Mouse (Mus musculus): Measurements from ENCODE around the gene Ythdc1. TPM values are rescaled to one million over a fixed set of nuclear protein-coding genes. Genes with fewer than 3 reads are reported as not detected.
"Not testable (repeated sequence)": the region's sequence is repeated elsewhere in the genome, so short reads cannot be mapped to it uniquely, and the experiment has no call there.

Ythdc1 gene
- total RNA-seq (2021) = 10 to 100 TPM; 34.9 to 35.6 TPM
- long read RNA-seq, experiment 1, transcript Ythdc1-203 (17 exons, 3,269 nt) = major isoform, 5 of 20 reads
- long read RNA-seq, experiment 1, partial matches to known transcripts = 4 of 20 reads
- long read RNA-seq, experiment 1, other reads (novel, unspliced or antisense) = 6 of 20 reads
- long read RNA-seq, experiment 2, transcript Ythdc1-203 (17 exons, 3,269 nt) = major isoform, 7 of 24 reads
- long read RNA-seq, experiment 2, partial matches to known transcripts = 6 of 24 reads
- long read RNA-seq, experiment 2, other reads (novel, unspliced or antisense) = 9 of 24 reads

GRCm38 (mm10) chr5:86803962-86804940 is at the start of gene Ythdc1:
TSS of gene Ythdc1 (plus strand) at chr5:86804221.
- DNase-seq = peak; percentile 93 to 94
- intact Hi-C loops (cut with DNase I) = no loop called here

GRCm38 (mm10) chr5:86769015-86769658 is 34.9 kb upstream of the Ythdc1 start:
- no peak for DNase-seq
- intact Hi-C loops (cut with DNase I) = no loop called here

GRCm38 (mm10) chr5:86771010-86771409 is 33.0 kb upstream of the Ythdc1 start:
- no peak for DNase-seq
- intact Hi-C loops (cut with DNase I) = no loop called here

DNA sequence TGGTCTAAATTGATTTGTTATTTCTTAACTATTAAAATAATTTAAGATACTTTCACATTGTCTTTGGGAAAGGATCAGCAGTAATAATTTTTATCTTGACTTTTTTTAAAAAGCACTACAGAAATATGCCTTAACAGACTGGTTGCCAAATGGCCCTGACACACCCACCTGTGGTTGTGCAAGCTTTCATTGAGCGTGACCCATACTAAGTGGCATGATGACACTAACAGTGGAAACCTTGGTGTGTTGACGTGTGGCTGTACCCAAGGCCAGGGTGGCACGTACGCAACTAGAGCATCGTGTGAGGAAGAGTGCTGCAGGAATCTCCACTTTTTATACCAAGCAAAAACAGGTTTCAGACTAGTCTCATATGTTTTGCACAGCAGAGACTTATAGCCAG is 27.1 kb upstream of the Ythdc1 start:
- no peak for DNase-seq
- intact Hi-C loops (cut with DNase I) = no loop called here

- DNase-seq = no peak
- intact Hi-C loops (cut with DNase I) = no loop called here
Observed at GRCm38 (mm10) chr5:86778471-86778870, 25.6 kb upstream of the Ythdc1 start.

- intact Hi-C loops (cut with DNase I) = no loop called here
Observed at GRCm38 (mm10) chr5:86783059-86783458, 21.0 kb upstream of the Ythdc1 start.

DNA sequence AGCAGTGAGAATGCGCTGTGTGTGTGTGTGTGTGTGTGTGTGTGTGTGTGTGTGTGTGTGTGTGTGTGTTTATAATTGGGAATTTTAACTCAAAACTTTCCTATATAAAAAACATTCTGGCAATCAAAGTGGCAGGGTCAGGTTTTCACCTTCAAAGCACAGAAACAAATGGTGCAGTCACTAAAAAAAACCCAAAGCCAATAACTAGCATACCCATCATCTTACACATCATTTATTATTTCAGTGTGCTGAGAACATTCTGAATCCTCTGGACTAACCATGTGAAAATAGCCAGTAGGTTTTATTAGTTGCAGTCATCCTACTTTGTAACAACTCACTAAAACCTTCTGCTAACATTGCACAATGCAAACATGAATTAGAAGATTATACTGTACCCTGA is 19.8 kb upstream of the Ythdc1 start:
- intact Hi-C loops (cut with DNase I) = no loop called here

More at GRCm38 (mm10) chr5:86783059-86783458, 21.0 kb upstream of the Ythdc1 start:
- no peak for DNase-seq

DNA sequence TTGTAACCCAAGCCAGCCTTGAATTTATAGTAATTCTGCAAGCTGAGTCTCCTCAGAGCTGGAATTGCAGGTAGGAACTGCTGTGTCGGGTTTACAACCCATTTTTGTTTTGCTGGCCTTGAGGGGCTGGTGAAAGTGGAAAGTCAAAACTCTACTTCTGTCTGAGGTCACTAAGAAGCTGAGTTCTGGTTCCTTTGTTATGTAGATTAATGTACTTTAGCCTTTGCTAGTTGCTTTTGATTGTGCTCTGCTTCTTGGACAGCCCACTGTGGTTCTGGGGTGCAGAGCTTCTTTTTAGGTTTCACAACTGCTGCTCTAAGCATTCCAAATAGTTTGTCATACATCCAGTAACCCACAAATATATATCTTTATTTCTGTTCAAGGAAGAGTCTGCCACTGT is 17.2 kb upstream of the Ythdc1 start:
- intact Hi-C loops (cut with DNase I) = no loop called here
- no peak for DNase-seq

More for the DNA sequence above, 19.8 kb upstream of the Ythdc1 start:
- no peak for DNase-seq

DNA sequence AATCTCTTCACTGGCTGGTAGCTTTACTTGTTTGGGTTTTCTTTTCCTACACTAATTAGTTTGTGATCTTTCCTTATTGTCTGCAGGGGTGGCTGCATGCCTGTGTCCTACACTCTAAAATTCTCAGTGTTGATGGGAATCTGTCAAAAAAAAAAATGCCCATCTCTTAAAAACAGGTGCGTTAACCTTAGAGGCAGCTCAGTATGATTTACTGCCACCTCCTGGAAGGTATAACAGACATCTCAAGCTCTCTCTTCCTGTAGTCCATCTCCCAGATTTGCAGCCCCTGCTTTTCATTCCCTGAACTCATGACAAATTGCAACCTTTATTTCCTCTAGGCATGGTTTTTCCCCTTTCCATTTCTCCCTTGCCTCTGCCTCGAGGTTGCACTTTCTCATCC is 14.1 kb upstream of the Ythdc1 start:
- intact Hi-C loops (cut with DNase I) = no loop called here
- no peak for DNase-seq

GRCm38 (mm10) chr5:86792249-86792648 is 11.8 kb upstream of the Ythdc1 start:
- DNase-seq = no peak
- intact Hi-C loops (cut with DNase I) = no loop called here

DNA sequence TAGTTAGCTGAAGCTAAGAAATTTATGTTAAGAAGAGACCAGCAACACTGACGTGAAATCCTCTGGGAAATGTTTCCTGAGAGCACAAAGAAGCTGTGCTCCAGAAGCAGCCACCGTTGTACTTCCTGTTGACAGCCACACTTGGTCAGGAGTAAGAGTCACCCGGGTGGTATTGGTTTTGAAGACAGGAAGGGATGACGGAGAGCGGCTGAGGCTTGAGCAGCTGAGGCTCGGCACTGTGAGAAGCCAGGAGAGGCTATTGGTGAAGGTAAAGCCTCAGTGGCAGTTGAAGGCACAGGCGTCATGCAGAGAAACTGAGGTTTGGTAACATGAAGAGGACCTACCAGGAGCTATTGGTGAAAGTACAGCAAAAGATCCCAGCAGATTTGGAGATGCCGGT is 11.2 kb upstream of the Ythdc1 start:
- intact Hi-C loops (cut with DNase I) = no loop called here

GRCm38 (mm10) chr5:86816795-86817194 is 12.8 kb downstream of the Ythdc1 start:
- DNase-seq = no peak
- intact Hi-C loops (cut with DNase I) = no loop called here

More for the DNA sequence above, 11.2 kb upstream of the Ythdc1 start:
- DNase-seq = no peak

- intact Hi-C loops (cut with DNase I); DNase-seq: not testable (repeated sequence)
Observed at GRCm38 (mm10) chr5:86836378-86836777, 32.4 kb downstream of the Ythdc1 start.

- intact Hi-C loops (cut with DNase I) = no loop called here
Observed at GRCm38 (mm10) chr5:86838110-86838509, 34.1 kb downstream of the Ythdc1 start.

DNA sequence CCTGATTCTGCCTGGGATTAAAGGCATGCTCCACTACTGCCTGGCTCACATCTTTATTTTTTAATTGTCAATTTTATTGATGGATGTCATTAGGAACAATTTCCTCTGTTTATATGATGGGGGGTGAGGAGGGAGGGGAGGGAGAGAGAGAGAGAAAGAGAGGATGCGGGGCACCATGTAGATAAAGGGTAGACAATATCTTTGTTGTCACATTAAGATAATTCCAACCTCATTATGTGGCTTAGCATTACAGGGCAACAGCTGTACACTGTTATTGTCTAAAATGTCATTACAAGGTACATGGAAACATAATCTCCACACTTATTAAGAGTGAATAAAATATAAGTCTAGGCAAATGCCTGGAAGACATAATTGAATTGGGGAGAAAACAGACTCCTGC is 35.5 kb downstream of the Ythdc1 start:
- no peak for DNase-seq
- intact Hi-C loops (cut with DNase I) = no loop called here

More at GRCm38 (mm10) chr5:86838110-86838509, 34.1 kb downstream of the Ythdc1 start:
- DNase-seq = no peak

- no peak for DNase-seq
- intact Hi-C loops (cut with DNase I) = no loop called here
Observed at GRCm38 (mm10) chr5:86840207-86840606, 36.2 kb downstream of the Ythdc1 start.

DNA sequence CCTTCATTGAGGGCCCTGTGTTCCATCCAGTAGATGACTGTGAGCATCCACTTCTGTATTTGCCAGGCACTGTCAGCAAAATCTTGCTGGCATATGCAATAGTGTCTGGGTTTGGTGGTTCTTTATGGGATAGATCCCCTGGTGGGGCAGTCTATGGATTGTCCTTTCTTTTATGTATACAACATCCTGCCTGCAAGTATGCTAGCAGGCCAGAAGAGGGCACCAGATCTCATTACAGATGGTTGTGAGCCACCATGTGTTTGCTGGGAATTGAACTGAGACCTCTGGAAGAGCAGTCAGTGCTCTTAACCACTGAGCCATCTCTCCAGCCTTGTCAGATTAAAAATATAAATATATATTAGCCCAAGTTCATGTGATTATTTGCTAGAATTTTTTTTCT is 37.2 kb downstream of the Ythdc1 start:
- DNase-seq; intact Hi-C loops (cut with DNase I): not testable (repeated sequence)

GRCm38 (mm10) chr5:86850104-86850503 is 46.1 kb downstream of the Ythdc1 start:
- intact Hi-C loops (cut with DNase I) = no loop called here
- DNase-seq = no peak

- DNase-seq = no peak
- intact Hi-C loops (cut with DNase I) = no loop called here
Observed at GRCm38 (mm10) chr5:86851658-86852057, 47.6 kb downstream of the Ythdc1 start.

DNA sequence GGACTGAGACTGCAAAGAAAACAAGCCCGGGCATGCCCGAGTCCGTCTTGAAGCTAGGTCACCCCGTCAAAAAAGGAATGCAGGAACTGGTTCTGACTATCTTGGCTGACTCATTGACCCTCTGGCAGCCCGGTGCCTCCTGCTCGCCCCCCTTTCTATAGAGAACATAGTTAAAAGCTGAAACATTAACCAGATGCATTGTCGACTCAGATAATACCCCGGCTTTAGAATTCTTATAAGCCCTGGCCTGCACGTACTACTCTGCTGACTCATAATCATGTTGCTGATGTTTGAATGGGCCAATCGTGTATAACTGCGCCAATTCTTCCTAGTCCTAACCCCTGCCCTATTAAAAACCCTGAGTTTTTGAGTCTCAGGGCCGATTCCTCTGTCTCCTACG is 52.5 kb downstream of the Ythdc1 start:
- intact Hi-C loops (cut with DNase I); DNase-seq: not testable (repeated sequence)

- intact Hi-C loops (cut with DNase I) = no loop called here
- DNase-seq = no peak
Observed at GRCm38 (mm10) chr5:86857682-86858081, 53.7 kb downstream of the Ythdc1 start.

Measured in heart, postnatal 14 days (tissue).